Mouse (Mus musculus) myocyte (in vitro differentiated cells): ENCODE results near the gene Lrrc41. TPM values are rescaled to one million over a fixed set of nuclear protein-coding genes. Genes with fewer than 3 reads are reported as not detected.

Experiments used
- H3K27me3 ChIP-seq: one replicate; pipeline ENCODE4 v1.6.1; 2011; ENCODE audit not compliant: control insufficient read depth, insufficient read depth, insufficient read length
- H3K36me3 ChIP-seq: one replicate; pipeline ENCODE4 v1.6.1; 2011; ENCODE audit not compliant: control insufficient read depth, insufficient read depth
- H3K4me2 ChIP-seq: one replicate; pipeline ENCODE4 v1.6.1; 2011; ENCODE audit warnings: low read depth, control low read depth
- H3K4me3 ChIP-seq: one replicate; pipeline ENCODE4 v1.5.1; 2011; ENCODE audit warnings: mild to moderate bottlenecking, control low read depth, moderate library complexity
- H3K79me2 ChIP-seq: one replicate; pipeline ENCODE4 v1.6.1; 2011; ENCODE audit not compliant: control insufficient read depth, insufficient read depth
- H3ac ChIP-seq: one replicate; pipeline ENCODE4 v1.6.1; 2011; ENCODE audit not compliant: control insufficient read depth, insufficient read length
- CEBPB ChIP-seq: IDR thresholded peaks from 2 replicates; pipeline ENCODE4 v1.6.1; 2011; ENCODE audit warnings: mild to moderate bottlenecking, moderate library complexity; ENCODE audit not compliant: poor library complexity, insufficient read depth, severe bottlenecking
- E2F4 ChIP-seq: IDR thresholded peaks from one replicate; pipeline ENCODE4 v1.6.1; 2011; ENCODE audit warnings: mild to moderate bottlenecking, control low read depth, moderate library complexity; ENCODE audit not compliant: insufficient read depth
- MAX ChIP-seq: IDR thresholded peaks from one replicate; pipeline ENCODE4 v1.6.1; 2011; ENCODE audit warnings: low read depth, mild to moderate bottlenecking, control low read depth
- MYOD1 ChIP-seq, 3 experiments: IDR thresholded peaks; one replicate each; pipeline ENCODE4 v1.6.1; 2011; ENCODE audit warnings: control low read depth in 2 of 3, low read depth in 2 of 3, mild to moderate bottlenecking in 2 of 3, moderate library complexity in 1 of 3; ENCODE audit not compliant: insufficient read length in 2 of 3, control insufficient read depth in 1 of 3
- MYOG ChIP-seq, 3 experiments: IDR thresholded peaks; one replicate each; pipeline ENCODE4 v1.6.1; 2011; ENCODE audit warnings: control low read depth in 2 of 3, low read depth in 2 of 3, mild to moderate bottlenecking in 2 of 3; ENCODE audit not compliant: insufficient read length in 2 of 3, control insufficient read depth in 1 of 3, insufficient read depth in 1 of 3
- POLR2A ChIP-seq: IDR thresholded peaks from one replicate; pipeline ENCODE4 v1.6.1; 2011; ENCODE audit warnings: low read depth, mild to moderate bottlenecking, control low read depth, moderate library complexity; ENCODE audit not compliant: insufficient read length
- POLR2AphosphoS2 ChIP-seq: IDR thresholded peaks from one replicate; pipeline ENCODE4 v1.6.1; 2011; ENCODE audit warnings: low read depth, control low read depth; ENCODE audit not compliant: insufficient read length
- REST ChIP-seq: IDR thresholded peaks from one replicate; pipeline ENCODE4 v1.6.1; 2011; ENCODE audit warnings: mild to moderate bottlenecking, control low read depth, moderate library complexity; ENCODE audit not compliant: insufficient read depth, insufficient read length
- SRF ChIP-seq: IDR thresholded peaks from one replicate; pipeline ENCODE4 v1.6.1; 2011; ENCODE audit warnings: low read depth; ENCODE audit not compliant: control insufficient read depth, insufficient read length
- TCF12 ChIP-seq: IDR thresholded peaks from one replicate; pipeline ENCODE4 v1.6.1; 2011; ENCODE audit warnings: mild to moderate bottlenecking, control low read depth; ENCODE audit not compliant: poor library complexity, insufficient read depth, severe bottlenecking
- TCF3 ChIP-seq: IDR thresholded peaks from one replicate; pipeline ENCODE4 v1.6.1; 2011; ENCODE audit warnings: low read depth, control low read depth; ENCODE audit not compliant: insufficient read length
- USF1 ChIP-seq: IDR thresholded peaks from one replicate; pipeline ENCODE4 v1.6.1; 2011; ENCODE audit warnings: low read depth, mild to moderate bottlenecking, control low read depth, moderate library complexity
- polyA plus RNA-seq: library from polyadenylated mRNA; unstranded; fragments of >200 nt; fragmentation: generic; extraction: Trizol; gene quantifications from one replicate; pipeline ENCODE4 v1.2.1, GENCODE M21; 2012; ENCODE audit warnings: missing spikeins

Gene Lrrc41
- polyA plus RNA-seq, 1 experiment = 36.1 TPM

- Histone ChIP-seq H3ac (no peak overlapping the region), H3K4me3 (no peak overlapping the region), H3K36me3 (peaks cover 3% of the 10 kb centered on the region), H3K4me2 (no peak overlapping the region), H3K79me2 (no peaks in the 10 kb centered on the region), H3K27me3 (no peaks in the 10 kb centered on the region)
- TF ChIP-seq MYOG (IDR thresholded peaks at IDR 0.05; ENCODE audit: control insufficient read depth in 1 of 3, insufficient read depth in 1 of 3, insufficient read length in 2 of 3, low read depth in 2 of 3) (no peak), MYOD1 (IDR thresholded peaks at IDR 0.05; ENCODE audit: control insufficient read depth in 1 of 3, insufficient read length in 2 of 3, low read depth in 2 of 3) (no peak), POLR2AphosphoS2 (no peak), REST (no peak), TCF12 (no peak), CEBPB (no peak), E2F4 (no peak), USF1 (no peak), SRF (no peak), TCF3 (no peak), MAX (no peak), POLR2A (no peak)
These were observed 65.9 kb downstream of the Lrrc41 start for GRCm38 (mm10) chr4:116140801-116141574.

GRCm38 (mm10) chr4:116141736-116142135 lies 66.7 kb downstream of the Lrrc41 start:
- Histone ChIP-seq H3K79me2 (no peaks in the 10 kb centered on the region), H3K36me3 (peaks cover under 1% of the 10 kb centered on the region), H3ac (no peak overlapping the region), H3K4me3 (no peak overlapping the region), H3K27me3 (no peaks in the 10 kb centered on the region), H3K4me2 (no peak overlapping the region)
- no peak for TF ChIP-seq USF1

DNA sequence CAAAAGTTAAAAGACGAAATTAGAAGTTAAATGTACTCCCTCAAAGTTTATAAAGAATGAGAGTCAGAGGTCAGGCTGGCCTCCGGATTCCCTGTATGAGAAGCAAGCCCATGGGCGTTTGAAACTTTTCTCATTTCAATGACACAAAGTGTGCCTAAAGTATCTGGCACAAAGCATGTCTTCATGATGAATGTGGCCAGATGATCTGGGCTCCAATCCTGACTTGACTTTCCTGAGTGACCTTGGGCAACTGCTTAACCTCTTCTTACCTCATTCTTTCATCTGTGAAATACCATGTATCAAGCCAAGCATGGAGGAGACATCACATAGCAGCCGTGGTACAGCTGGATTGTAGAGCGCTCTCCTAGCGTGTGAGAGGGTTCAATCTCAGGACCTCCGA lies 67.2 kb downstream of the Lrrc41 start:
- Histone ChIP-seq H3K79me2 (no peaks in the 10 kb centered on the region), H3K4me2 (no peak overlapping the region), H3K4me3 (no peak overlapping the region), H3ac (no peak overlapping the region), H3K27me3 (no peaks in the 10 kb centered on the region), H3K36me3 (no peaks in the 10 kb centered on the region)
- no peak for TF ChIP-seq USF1
- no peak for TF ChIP-seq CEBPB
- no peak for TF ChIP-seq POLR2A
- no peak for TF ChIP-seq MYOD1 (IDR thresholded peaks at IDR 0.05; ENCODE audit: control insufficient read depth in 1 of 3, insufficient read length in 2 of 3, low read depth in 2 of 3)
- TF ChIP-seq TCF12 = no peak
- no peak for TF ChIP-seq SRF
- TF ChIP-seq REST = no peak
- TF ChIP-seq POLR2AphosphoS2 = no peak

DNA sequence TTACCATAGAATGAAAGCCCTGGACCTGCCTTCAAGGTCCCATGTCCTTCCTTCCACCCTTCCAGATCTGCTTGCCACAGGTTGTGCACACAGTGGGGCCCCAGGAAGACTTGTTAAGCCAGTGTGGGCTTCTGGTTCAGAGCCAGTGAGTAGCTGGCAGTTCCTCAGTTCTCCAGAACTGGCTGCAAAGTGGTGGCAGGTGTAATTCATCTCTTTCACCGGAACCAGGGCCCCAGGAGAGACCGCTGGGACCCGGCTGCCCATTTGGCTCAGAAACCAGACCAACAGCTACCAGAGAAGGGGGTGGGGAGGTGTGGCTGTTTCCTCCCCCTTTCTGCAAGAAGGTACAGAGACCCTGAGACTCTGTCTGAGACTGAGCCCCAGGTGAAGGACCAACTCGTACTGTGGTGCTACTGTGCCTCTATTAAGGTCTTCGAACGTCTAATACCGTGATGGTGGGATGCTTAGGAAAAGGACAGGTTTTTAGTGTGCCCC lies 68.3 kb downstream of the Lrrc41 start:
- H3K36me3 ChIP-seq = no peaks in the 10 kb centered on the region
- H3K4me2 ChIP-seq = peak overlapping the region; percentile 77
- no peak for TF ChIP-seq MYOD1 (IDR thresholded peaks at IDR 0.05; ENCODE audit: control insufficient read depth in 1 of 3, insufficient read length in 2 of 3, low read depth in 2 of 3)
- TF ChIP-seq POLR2A = no peak
- H3K4me3 ChIP-seq = peak overlapping the region; percentile 46
- no peaks in the 10 kb centered on the region for H3K27me3 ChIP-seq
- H3K79me2 ChIP-seq = no peaks in the 10 kb centered on the region
- H3ac ChIP-seq = no peak overlapping the region

GRCm38 (mm10) chr4:116143891-116144717 lies 69.0 kb downstream of the Lrrc41 start:
- Histone ChIP-seq H3ac (peak overlapping the region; percentile 2), H3K36me3 (no peaks in the 10 kb centered on the region), H3K4me2 (peak overlapping the region; percentile 77), H3K4me3 (peak overlapping the region; percentile 46), H3K79me2 (no peaks in the 10 kb centered on the region), H3K27me3 (no peaks in the 10 kb centered on the region)
- TF ChIP-seq CEBPB (no peak), REST (no peak), POLR2AphosphoS2 (no peak), POLR2A (peak; percentile 40), SRF (no peak), USF1 (no peak)

Other genes with a start within 250 kb of the Lrrc41 start
- gene Mob3c, start 247.2 kb upstream of the Lrrc41 start, polyA plus RNA-seq = 4.9 TPM
- 31.7 TPM for gene Mknk1, start 236.1 kb upstream of the Lrrc41 start, polyA plus RNA-seq
- gene Kncn, start 190.9 kb upstream of the Lrrc41 start, polyA plus RNA-seq = not detected
- gene 6430628N08Rik, start 184.6 kb upstream of the Lrrc41 start, polyA plus RNA-seq = not detected
- gene Dmbx1, start 135.3 kb upstream of the Lrrc41 start, polyA plus RNA-seq = 0.01 TPM
- gene Faah, start 57.3 kb upstream of the Lrrc41 start, polyA plus RNA-seq = 0.08 TPM
- gene Nsun4, start 21.4 kb upstream of the Lrrc41 start, polyA plus RNA-seq = 23.7 TPM
- 835 TPM for gene Uqcrh, start 198 bp upstream of the Lrrc41 start, polyA plus RNA-seq
- gene Rad54l, start 48.4 kb downstream of the Lrrc41 start, polyA plus RNA-seq = 2.2 TPM
- 75.9 TPM for gene Pomgnt1, start 48.6 kb downstream of the Lrrc41 start, polyA plus RNA-seq
- 1.5 TPM for gene Lurap1, start 76.1 kb downstream of the Lrrc41 start, polyA plus RNA-seq
- 0.16 TPM for gene Tspan1, start 92.3 kb downstream of the Lrrc41 start, polyA plus RNA-seq
- gene 1700042G07Rik, start 98.1 kb downstream of the Lrrc41 start, polyA plus RNA-seq = not detected
- gene Gm49337, start 98.1 kb downstream of the Lrrc41 start, polyA plus RNA-seq = not detected
- 5.7 TPM for gene Pik3r3, start 146.3 kb downstream of the Lrrc41 start, polyA plus RNA-seq